In genomic region chr13:37426578-37427336, GRCm38 (mm10) we compare ENCODE assay signal across 20 mouse cellular contexts.
DNase-seq lines count a peak whose midpoint lies in the region; ATAC-seq and TF ChIP-seq lines count a peak whose summit lies in the region.
"Had no signal": no experiment of that assay in that cellular context is flagged by ENCODE, and none has a peak within 500 bp of the region (broad histone marks: within the 10 kb centered on the region; RNA-seq: fewer than 3 reads in every experiment).

No protein-coding gene starts in this region.

- H3K27ac ChIP-seq in liver, embryonic 16.5 days (ENCODE audit: low read length): no peak overlapping the region
- H3K27ac ChIP-seq in liver, embryonic 11.5 days (ENCODE audit: low read depth, low read length): no peak overlapping the region
- H3K27ac ChIP-seq in intestine, embryonic 16.5 days (ENCODE audit: low read length): peak overlapping the region; percentile 73
- H3K27ac ChIP-seq in small intestine, adult 2 months (ENCODE audit: insufficient read depth, low read depth, low read length): peak overlapping the region; percentile 34; the same call in 1 of the 2 replicates
- H3K27ac ChIP-seq: embryonic facial prominence, embryonic 13.5 days; hindbrain, embryonic 10.5 days; hindbrain, postnatal 0 days; left cerebral cortex, adult 2 months; neural tube, embryonic 15.5 days had no signal

- TF ChIP-seq POLR2A in small intestine, adult 2 months (IDR thresholded peaks at IDR 0.05; ENCODE audit: low read depth, low read length): no peak

- H3K4me2 ChIP-seq in liver, embryonic 16.5 days (ENCODE audit: low read depth, low read length): peak overlapping the region; percentile 27
- H3K4me2 ChIP-seq in liver, embryonic 11.5 days: no peak overlapping the region
- peak overlapping the region; percentile 32 for H3K4me2 ChIP-seq in intestine, embryonic 16.5 days (ENCODE audit: low read depth, low read length)
- H3K4me2 ChIP-seq: embryonic facial prominence, embryonic 13.5 days; neural tube, embryonic 15.5 days had no signal

- H3K4me1 ChIP-seq in liver, embryonic 16.5 days (ENCODE audit: control insufficient read depth, low read depth, low read length): no peaks in the 10 kb centered on the region
- H3K4me1 ChIP-seq in liver, embryonic 11.5 days (replicated peaks; ENCODE audit: control insufficient read depth, insufficient read depth, low read length): no peaks in the 10 kb centered on the region
- H3K4me1 ChIP-seq in intestine, embryonic 16.5 days (ENCODE audit: control insufficient read depth, insufficient read depth, low read length): no peaks in the 10 kb centered on the region
- H3K4me1 ChIP-seq in small intestine, adult 2 months (ENCODE audit: control insufficient read depth, insufficient read depth, insufficient read length, low read length): peaks cover 2% of the 10 kb centered on the region; the same call in 1 of the 2 replicates
- H3K4me1 ChIP-seq: embryonic facial prominence, embryonic 13.5 days; hindbrain, embryonic 10.5 days; neural tube, embryonic 15.5 days had no signal

- no peak overlapping the region for H3K9ac ChIP-seq in liver, embryonic 16.5 days (ENCODE audit: low read depth, low read length)
- no peak overlapping the region for H3K9ac ChIP-seq in liver, embryonic 11.5 days (ENCODE audit: low read depth, low read length)
- H3K9ac ChIP-seq in intestine, embryonic 16.5 days (ENCODE audit: low read depth, low read length): no peak overlapping the region
- H3K9ac ChIP-seq: embryonic facial prominence, embryonic 13.5 days; neural tube, embryonic 15.5 days had no signal

- WGBS in liver, embryonic 16.5 days (ENCODE audit: insufficient replicate concordance): 66% methylated on average over 12 of the region's 12 CpGs
- 73% methylated on average over 12 of the region's 12 CpGs for WGBS in liver, embryonic 11.5 days
- WGBS in intestine, embryonic 16.5 days: 43% methylated on average over 12 of the region's 12 CpGs
- WGBS in small intestine, adult 2 months: 26% methylated on average over 12 of the region's 12 CpGs

- H3K4me3 ChIP-seq in liver, embryonic 16.5 days (ENCODE audit: low read depth, low read length): no peak overlapping the region
- H3K4me3 ChIP-seq in liver, embryonic 11.5 days (ENCODE audit: low read depth, low read length): no peak overlapping the region
- no peak overlapping the region for H3K4me3 ChIP-seq in intestine, embryonic 16.5 days (ENCODE audit: low read length)
- H3K4me3 ChIP-seq in small intestine, adult 2 months (ENCODE audit: low read depth, low read length): no peak overlapping the region
- H3K4me3 ChIP-seq: embryonic facial prominence, embryonic 13.5 days; hindbrain, embryonic 10.5 days; left cerebral cortex, adult 2 months; neural tube, embryonic 15.5 days had no signal

- ATAC-seq in liver, embryonic 16.5 days (ENCODE audit: low read depth): no peak
- no peak for ATAC-seq in liver, embryonic 11.5 days (replicated peaks; ENCODE audit: low FRiP score)
- peak; percentile 92 for ATAC-seq in intestine, embryonic 16.5 days
- ATAC-seq: forebrain, embryonic 14.5 days; hindbrain, postnatal 0 days; midbrain, embryonic 16.5 days had no signal

- no peaks in the 10 kb centered on the region for H3K9me3 ChIP-seq in liver, embryonic 16.5 days (replicated peaks; ENCODE audit: control insufficient read depth, low read length)
- peaks cover 3% of the 10 kb centered on the region; the same call in 1 of the 2 replicates for H3K9me3 ChIP-seq in liver, embryonic 11.5 days (ENCODE audit: control insufficient read depth, low read length)
- H3K9me3 ChIP-seq in intestine, embryonic 16.5 days (ENCODE audit: control insufficient read depth, low read length): 0 out of 2 replicates have a peak, but pooled peaks cover 2% of the 10 kb centered on the region
- H3K9me3 ChIP-seq: embryonic facial prominence, embryonic 13.5 days; hindbrain, embryonic 10.5 days had no signal

- peak; percentile 1 for DNase-seq in gastrocnemius, postnatal 25 days
- no peak for DNase-seq in gastrocnemius, postnatal 4 days (ENCODE audit: low spot score in 2 of 2)
- DNase-seq in liver, embryonic 11.5 days (ENCODE audit: low spot score): no peak
- DNase-seq in cerebellum, postnatal 4 days (ENCODE audit: low spot score in 2 of 2): no peak
- DNase-seq in thymus, postnatal 36 days: no peak
- DNase-seq: adrenal gland, adult 8-10 months; cerebellum, adult 9-11 months; gastrocnemius, postnatal 14 days; left cerebral cortex, postnatal 4 days; lung, postnatal 4 days had no signal

- no peak for TF ChIP-seq CTCF in small intestine, adult 2 months (IDR thresholded peaks at IDR 0.05; ENCODE audit: extremely low read depth, insufficient read length, insufficient replicate concordance, low read depth, low read length)

- no peaks in the 10 kb centered on the region for H3K27me3 ChIP-seq in liver, embryonic 16.5 days (ENCODE audit: control insufficient read depth, insufficient read depth, low read depth, low read length)
- H3K27me3 ChIP-seq in liver, embryonic 11.5 days (replicated peaks; ENCODE audit: control insufficient read depth, insufficient read depth, low read length): no peaks in the 10 kb centered on the region
- H3K27me3 ChIP-seq in intestine, embryonic 16.5 days (replicated peaks; ENCODE audit: control insufficient read depth, insufficient read depth, low read length): no peaks in the 10 kb centered on the region
- no peaks in the 10 kb centered on the region for H3K27me3 ChIP-seq in small intestine, adult 2 months (ENCODE audit: control insufficient read depth, insufficient read depth, low read length)
- H3K27me3 ChIP-seq: embryonic facial prominence, embryonic 13.5 days; neural tube, embryonic 15.5 days had no signal

- no peaks in the 10 kb centered on the region for H3K36me3 ChIP-seq in liver, embryonic 16.5 days (ENCODE audit: control insufficient read depth, insufficient read depth)
- no peaks in the 10 kb centered on the region for H3K36me3 ChIP-seq in liver, embryonic 11.5 days (ENCODE audit: control insufficient read depth, insufficient read depth, low read length)
- no peaks in the 10 kb centered on the region for H3K36me3 ChIP-seq in intestine, embryonic 16.5 days (ENCODE audit: control insufficient read depth, insufficient read depth, low read length)
- no peaks in the 10 kb centered on the region for H3K36me3 ChIP-seq in small intestine, adult 2 months (ENCODE audit: control insufficient read depth, insufficient read depth, low read length)
- H3K36me3 ChIP-seq: embryonic facial prominence, embryonic 13.5 days; hindbrain, embryonic 10.5 days; neural tube, embryonic 15.5 days had no signal

Comparison
In these comparisons a context has a peak if more than half of its experiments do, and no peak if none do; other contexts are left out.
1. H3K27ac ChIP-seq: peak in intestine, embryonic 16.5 days (single experiment) and small intestine, adult 2 months (single experiment); none in liver, embryonic 16.5 days (single experiment) and liver, embryonic 11.5 days (single experiment).